Mouse (Mus musculus): ENCODE data around the gene Phactr1.

Phactr1 gene

DNA sequence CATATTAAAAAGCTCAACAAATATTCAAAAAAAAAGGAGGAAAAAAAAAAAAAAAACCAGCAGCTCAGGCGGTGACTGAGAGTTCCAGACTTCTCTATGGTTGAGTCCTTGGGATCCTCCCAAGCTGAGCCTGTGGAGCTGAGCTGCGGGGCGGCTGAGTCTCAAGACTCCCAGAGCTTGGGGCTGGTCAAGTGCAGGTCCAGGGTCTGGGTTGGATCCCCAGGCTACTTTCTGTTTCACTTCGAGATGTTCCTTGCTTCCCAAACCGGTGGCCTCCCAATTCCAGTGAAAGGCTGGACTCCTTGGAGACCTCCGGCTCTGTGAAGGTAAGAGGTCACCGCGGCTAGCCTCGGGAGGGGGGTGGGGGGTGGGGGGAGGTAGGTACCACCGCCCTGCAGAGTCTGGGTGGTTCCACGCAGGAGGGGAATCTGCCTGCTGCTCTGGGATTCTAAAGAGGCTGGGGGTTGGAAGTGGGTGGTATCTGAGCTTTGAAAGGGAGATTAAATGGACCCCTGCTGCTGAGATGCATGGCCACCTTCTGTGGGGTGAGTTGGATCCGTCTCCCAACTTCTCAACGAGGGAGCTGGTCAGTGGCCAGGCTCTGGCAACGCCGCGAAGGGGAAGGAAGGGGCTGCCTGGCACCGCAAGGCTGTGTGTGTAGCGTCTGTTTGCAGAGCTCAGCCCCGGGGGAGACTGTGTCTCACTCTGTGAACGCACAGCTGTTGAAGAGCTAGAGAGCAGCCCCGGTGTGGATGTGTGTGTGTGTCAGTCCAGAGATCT, 185.9 kb downstream of the Phactr1 start:
- DNase-seq (ENCODE audit: low spot score in 2 of 2) = peak; percentile 30

DNA sequence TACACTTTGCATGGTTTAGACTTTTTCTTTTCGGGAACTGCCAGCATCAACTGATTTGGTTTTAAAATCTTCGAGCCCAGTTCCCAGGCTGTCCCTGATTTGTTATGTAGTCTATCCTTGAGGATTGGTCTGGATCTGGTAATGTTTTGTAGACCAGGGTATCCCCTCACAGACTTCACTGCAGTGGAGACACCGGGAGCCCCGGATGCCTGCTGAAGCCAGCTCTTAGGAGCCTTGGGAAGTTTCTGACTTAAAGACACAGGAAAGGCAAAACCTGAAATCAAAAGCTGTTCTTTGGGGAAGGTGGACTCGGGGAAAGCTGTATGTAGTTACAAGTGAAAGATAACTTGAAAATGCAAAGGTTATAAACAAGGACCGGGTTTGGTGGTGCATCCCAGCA, 186.6 kb downstream of the Phactr1 start:
- peak in 1 of 2 experiments; percentile 9 for DNase-seq (ENCODE audit: low spot score in 2 of 2)

DNA sequence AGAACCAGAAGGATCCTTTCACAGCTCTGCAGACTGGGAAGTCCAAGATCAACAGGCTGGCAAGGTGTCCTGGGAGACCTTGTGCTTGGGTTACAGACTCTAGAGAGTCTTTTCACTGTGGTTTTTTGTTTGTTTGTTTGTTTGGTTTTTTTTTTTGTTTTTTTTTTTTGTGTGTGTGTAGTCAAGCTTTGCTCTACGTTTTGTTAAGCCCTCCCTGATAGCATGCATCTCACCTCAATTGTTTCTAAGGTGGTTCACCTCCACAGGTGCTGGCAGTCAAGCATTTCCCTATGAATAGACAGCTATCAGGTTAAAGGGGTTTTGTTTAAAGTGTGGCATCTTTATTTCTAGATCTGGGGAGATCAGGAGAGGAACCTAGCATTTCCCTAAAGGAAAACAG, 191.7 kb downstream of the Phactr1 start:
- DNase-seq (ENCODE audit: low spot score in 2 of 2) = no peak

DNA sequence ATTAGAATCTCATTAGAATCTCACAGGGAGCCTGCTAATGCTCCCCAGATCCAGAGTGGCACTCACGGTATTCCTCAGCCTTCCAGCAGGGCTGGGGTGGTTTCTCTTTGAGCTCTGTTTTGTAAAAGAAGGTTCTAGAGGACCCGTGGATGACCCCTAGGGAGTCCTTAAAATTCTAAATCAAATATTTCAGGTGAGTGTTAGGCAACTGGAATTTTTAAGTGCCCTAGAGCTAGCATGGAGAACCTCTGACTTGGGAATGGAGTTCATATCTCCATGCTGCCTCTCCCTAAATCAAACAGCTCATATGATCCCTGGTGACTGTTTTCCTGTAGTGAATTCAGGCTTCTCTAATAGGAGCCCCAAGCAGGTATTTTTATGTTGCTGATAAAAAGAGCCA, 197.9 kb downstream of the Phactr1 start:
- no peak for DNase-seq (ENCODE audit: low spot score in 2 of 2)

DNA sequence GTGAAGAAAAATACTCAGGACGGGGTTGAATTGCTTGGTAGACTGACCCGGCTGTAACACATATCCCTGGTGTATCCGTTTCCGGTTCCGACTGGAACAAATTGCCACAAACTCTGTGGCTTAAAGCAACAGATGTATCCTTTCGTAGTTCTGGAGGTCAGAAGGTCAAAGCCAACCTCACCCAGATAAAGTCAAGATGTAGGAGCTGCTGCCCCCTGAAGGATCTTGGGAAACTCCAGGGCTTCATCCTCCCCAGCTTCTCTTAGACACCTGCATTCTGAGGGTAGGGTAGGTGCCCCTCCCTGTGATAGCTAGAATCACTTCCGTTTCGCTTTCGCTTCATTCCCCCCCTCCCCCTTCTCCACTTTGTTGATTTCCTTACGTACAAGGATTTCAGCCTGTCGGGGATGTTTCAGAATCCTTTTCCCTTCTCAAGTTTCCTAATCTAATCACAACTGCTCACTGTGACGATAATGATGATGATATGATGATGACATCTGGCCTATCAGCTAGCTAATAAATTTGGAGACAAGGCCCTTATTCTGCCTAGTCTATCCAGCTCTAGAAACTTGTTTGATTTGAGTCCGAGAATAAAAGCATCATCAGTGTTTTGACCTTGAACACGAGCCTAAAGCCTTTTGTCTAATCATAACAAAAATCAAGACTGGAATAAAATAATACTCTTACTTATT, 203.8 kb downstream of the Phactr1 start:
- no peak for DNase-seq (ENCODE audit: low spot score in 2 of 2)

DNA sequence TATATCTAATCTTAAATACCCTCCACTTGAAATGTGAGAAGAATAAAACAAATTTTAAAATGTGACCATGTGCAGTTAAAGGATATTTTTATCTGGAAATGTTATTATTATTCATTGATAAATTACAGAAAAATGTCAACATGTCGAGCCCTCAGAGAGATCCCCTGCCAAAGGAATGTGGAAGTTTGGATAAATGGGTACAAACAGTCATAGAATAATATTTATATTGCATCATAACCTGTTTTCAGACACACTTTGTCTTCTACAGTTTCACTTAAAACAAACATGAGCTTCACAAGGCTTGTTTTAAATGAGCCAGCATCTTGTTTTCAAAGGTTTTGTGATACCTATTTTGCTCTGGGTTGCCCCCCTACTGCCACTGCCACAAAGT, 204.3 kb downstream of the Phactr1 start:
- DNase-seq (ENCODE audit: low spot score in 2 of 2) = no peak

DNA sequence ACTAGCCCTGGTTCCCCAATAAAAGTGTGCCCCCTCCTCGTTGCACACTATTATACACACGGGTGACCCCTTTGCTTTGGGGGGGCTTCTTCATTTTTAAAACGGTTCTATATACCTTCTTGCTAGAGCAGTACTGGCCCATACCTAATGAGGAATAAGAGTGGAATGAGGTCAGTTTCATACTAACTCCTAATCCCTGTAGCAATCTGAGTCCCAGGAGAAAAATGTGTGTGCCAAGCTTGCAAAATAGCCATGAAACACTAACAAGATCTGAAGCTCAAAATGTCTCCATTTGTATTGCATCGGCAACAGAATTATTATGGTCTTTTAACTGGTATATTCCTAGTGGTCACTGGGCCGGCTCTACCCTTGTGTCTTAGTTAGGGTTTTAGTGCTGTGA, 207.3 kb downstream of the Phactr1 start:
- no peak for DNase-seq (ENCODE audit: low spot score in 2 of 2)

DNA sequence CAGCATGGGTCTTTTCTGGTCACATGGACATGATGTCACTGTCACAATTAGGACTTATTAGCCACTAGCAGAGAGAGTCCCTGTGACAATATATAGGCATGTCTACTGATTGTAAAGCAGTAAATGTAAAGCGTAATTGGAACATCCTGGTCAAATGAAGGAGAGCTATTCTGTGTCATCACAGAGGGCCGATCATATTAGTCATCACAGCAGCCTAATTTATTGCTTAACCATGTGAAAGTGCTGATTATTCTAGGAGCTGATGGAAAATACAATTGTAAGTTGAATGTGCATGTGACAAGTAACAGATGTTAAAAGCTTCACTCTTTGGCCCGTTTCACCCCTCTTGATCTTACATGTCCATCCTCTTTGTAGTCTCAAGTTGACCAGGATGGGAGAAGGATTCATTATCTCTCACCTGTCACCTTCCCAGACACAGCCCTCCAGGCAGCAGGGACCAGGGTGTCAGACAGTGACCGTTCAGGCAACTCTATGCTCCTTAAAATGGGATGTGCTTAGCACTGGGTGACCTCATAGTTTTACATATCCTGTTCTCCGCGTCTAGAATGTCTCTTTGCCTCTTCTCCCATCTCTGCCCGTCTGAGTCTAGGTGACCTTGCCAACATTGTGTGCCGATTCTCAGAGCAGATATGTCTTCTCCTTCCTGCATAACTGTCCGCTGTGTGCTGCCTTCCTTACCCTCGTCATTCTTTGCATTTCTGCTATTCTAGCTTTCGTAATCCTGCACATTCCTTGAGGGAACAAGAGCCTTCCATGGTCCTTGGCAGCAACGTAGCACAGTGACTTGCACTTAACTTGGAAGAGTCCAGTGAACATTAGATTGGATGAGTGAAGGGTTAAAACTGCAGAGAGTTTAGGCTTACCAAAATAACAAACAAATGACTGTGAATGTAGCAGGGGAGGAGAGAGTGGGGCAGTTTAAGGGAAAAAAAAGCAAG, 209.4 kb downstream of the Phactr1 start:
- no peak for DNase-seq (ENCODE audit: low spot score in 2 of 2)

DNA sequence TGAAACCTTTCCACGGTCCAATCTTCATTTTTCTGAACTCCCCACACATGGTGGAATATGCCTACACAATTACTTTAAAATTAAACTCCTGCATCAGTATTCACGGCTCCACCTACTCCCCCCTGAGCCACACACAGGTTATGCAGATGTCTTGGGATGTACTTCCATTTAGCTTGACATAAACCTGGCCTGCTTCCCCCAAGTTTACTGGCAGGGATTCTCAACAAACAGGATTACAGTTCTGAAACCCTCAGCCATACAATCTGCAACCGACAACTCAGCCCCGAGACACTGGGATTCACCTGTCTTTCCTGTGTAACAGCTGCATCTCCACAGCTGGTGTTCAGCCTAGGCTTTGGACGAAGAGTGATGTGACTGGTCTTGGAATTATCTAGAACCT, 210.2 kb downstream of the Phactr1 start:
- no peak for DNase-seq (ENCODE audit: low spot score in 2 of 2)

DNA sequence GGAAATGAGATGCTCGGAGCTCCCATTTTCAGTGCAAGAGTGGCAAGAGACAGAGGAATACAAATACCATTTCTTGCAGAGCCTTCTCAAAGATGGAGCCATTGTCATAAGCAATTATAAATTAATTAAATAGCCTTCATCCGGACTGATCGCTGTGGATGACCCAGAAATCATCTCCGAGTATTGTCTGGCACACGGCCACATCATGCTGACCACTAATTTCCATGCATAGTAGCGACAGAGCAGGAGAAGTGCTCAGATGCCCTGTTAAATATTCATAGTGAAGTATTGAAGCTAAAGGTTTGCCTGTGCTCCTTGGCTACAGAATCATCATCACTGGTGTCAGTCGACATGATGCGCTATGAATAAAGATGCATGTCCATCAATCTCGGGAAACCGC, 213.6 kb downstream of the Phactr1 start:
- DNase-seq (ENCODE audit: low spot score in 2 of 2) = no peak

DNA sequence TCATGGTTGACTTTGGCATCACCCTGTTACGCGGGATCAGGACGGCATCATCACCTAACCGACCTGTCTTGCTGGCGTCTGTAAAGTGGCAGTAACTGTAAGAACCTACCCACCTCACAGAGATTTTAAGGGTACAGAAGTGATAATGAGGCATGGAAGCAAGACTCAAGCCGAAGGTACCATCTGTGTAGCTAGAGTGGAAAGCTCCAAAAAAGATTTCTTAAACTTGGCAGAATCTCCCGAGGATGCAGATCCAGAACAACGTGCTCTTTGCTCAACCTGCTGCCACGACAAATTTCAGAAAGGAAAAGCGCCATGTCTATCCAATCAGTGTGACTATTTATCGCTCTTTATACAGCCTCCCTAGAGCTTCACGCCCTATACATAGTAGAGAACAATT, 214.2 kb downstream of the Phactr1 start:
- no peak for DNase-seq (ENCODE audit: low spot score in 2 of 2)

DNA sequence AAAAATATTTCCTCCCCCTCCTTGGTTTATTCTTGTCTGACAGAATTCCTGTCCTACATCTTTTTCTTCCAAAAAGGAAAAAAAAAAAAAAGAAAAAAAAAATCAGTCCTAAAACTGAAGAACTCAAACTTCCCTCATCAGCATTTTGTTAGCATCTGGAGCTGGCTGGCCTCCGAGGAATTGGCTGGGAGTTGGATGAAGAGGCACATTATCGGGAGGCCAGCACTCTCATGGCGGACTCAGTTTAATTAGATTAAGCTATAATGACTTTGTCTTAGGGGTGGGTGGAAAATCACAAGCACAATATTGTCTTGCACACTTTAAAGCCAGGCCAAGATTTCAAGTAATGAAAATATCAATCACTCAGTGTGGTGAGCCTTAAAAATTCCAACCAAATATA, 215.6 kb downstream of the Phactr1 start:
- no peak for DNase-seq (ENCODE audit: low spot score in 2 of 2)

DNA sequence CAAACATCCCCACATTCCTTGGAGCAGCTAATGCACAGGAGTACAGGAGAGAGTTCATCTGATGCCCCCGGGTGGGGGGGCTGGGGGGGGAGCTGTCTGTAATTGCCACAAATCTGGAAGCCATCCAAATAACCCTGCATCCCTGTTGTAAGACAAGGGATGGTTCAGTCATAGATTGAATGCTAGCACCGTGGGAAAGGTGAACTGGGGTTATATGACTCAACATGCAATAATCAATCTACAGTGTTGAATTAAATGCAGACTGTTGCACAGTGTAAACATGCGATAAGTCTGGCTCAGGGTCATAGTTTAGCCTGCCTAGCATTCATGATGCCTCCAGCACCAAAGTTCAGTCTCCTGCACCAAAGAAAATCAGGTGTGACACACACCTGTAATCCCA, 219.2 kb downstream of the Phactr1 start:
- no peak for DNase-seq (ENCODE audit: low spot score in 2 of 2)

DNA sequence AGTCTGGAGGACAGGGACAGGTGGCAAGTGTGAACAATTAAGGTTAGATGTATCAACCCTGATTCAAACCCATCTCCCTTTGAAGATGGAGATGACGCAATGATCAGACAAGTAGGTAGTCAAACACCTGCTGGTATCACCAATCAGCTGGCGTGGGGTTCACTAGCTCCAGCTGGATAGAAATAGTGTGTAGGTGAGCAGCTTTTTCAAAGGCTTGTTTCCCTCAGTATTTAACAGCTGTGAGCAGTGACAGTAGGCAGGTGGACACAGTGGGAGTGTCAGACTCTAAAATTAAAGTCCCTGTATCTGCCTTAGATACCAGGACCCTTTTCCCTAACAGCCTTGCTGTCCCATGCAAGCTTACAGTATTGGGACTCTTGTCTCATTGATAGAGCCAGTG, 221.4 kb downstream of the Phactr1 start:
- DNase-seq (ENCODE audit: low spot score in 2 of 2) = no peak

DNA sequence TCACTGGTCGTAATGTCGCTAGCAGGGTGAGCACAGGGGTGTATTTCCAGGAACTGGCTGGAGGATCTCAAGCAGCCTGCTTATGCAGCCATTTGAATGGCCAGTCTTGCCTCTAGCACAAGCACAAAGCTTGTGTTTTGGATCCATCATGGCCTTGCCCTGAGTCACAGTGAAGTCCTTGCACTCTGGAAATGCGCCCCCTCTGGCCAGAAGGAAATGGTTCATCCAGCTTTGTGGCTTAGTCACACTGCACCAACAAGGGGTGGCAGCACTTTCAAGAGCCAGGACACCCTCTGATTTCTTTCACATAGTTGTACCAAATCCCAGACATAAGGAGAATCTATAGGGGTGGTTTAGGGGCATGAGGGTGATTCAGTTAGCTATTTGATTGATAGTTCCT, 222.4 kb downstream of the Phactr1 start:
- DNase-seq (ENCODE audit: low spot score in 2 of 2) = no peak

DNA sequence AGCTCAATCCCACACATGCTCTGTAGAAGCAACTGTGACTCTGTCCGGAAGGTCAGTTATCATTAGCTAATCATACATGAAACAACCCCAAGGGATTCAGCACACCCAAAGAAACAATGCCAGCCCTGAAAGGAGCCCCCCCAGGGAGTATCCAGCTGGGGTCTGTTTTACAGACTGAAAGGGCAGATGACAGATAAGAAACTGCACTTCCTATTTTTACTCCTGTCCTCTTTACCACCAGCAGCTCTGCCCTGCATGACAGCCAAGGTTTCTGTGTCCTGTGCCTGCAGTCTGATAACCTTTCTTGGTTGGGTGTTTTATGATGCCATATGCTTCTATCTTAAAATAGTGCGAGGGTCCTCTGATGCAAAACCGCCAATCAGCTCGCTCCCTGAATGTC, 225.4 kb downstream of the Phactr1 start:
- DNase-seq (ENCODE audit: low spot score in 2 of 2) = no peak

DNA sequence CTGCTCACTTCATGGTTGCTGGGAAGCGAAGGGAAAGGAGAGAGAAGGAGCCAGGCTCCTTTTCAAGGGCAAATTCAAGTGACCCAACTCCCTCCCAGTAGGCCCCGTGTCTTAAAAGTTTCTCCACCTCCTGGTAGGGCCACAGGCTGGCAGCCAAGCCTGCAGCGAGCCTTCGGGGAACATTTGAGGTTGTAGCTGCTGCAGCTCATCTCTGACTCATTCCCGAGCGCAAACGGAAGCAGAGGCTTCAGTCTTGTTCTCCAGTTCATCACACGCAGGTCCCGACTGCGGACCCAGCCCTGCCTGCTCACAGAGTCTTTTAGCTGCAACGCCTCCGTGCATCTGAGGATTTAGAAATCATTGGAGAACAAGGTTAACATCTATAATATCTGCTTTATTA, 226.6 kb downstream of the Phactr1 start:
- no peak for DNase-seq (ENCODE audit: low spot score in 2 of 2)

DNA sequence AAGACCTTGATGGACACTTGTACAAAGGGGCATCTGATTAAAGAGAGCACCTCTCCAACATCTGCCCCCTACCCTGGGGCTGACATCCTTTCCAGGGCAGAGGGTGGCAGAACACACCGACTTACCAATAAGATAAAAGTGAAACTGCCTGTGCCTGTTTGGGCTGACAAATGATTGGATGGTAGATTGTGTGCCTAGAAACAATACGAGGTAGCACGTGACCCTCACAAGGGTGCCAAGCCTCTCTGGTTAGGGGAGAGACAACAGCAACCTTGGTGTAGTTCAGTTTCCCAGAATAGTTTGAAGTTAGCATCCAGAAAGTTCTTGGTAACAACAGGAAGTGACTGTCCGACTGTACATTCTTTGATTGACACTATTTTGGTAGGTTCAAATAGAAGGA, 234.7 kb downstream of the Phactr1 start:
- DNase-seq (ENCODE audit: low spot score in 2 of 2) = no peak

DNA sequence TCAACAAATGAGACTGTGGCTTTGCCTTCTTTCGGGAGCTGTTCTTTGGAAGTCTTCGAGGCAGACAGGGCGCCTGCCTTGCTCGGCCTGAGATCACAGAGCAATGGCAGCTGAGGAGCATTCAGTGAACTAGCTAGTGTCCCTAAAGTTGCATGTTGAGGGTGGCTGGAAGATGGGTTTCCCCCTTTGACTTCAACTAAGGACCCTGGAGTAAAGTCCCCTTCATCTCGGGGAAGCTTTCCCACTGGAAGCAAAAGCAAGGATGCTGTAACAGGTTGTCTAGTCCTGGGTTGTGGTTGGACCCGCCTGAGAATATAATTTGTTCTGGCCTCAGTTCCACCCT, 235.4 kb downstream of the Phactr1 start:
- DNase-seq (ENCODE audit: low spot score in 2 of 2) = no peak

DNA sequence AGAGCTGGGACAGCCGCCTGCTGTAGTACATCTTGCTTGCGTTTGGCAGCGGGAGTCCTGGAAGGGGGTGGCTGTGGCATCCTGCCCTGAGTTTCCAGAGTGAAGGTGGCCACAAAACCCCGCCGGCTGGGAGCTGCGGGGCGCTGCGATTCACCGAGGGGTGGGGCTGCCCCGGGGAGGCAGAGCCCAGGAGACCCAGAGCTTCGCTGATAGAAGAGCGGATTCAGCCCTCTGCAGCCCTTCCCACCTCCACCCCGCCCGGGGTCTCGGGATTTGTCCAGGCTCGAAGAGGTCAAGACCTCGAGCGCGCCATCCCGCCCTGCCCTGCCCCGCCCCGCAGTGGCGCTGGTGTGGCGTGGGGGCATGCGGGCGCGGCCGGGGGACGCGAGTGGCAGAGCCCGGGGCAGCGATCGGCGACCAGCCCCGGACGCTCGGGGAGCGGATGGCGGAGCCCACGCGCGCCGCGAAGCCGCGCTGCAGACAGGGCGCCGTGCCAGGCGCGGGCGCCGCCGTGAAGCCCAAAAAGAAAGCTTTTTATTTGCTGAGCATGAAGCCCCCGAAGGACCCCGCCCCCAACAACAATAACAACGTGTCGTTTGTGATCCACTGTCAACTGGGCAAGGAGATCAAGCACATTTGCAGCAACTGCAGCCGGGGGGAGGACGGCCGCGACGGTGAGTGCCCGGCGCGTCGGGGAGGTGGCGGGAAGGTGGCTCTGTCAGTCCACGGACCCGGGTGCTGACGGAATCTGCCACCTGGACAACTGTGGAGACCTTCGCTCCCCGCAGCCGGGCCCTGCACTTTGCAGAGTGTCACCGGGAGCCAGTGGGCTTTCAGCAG, 236.0 kb downstream of the Phactr1 start:
- peak; percentile 8 to 21 for DNase-seq (ENCODE audit: low spot score in 2 of 2)

DNA sequence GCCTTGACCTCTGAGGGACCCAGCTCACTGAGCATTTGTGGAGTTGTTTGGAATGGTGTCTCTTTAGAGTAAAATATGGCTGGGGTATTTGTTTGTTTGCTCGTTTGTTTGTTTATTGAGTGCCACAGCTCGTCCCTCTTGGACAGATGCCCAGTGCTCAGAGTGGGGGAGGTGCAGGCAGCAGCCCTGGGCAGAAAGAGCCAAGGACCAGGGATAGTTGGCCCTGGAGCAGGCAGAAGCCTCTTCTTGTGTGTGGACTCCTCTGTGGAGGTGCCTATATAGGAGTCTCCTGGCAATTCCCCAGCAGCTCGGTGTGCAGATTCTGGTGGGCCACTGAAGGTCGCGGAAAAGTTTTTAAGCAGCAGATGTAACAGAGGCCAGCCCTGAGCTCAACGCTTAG, 236.8 kb downstream of the Phactr1 start:
- no peak for DNase-seq (ENCODE audit: low spot score in 2 of 2)

DNA sequence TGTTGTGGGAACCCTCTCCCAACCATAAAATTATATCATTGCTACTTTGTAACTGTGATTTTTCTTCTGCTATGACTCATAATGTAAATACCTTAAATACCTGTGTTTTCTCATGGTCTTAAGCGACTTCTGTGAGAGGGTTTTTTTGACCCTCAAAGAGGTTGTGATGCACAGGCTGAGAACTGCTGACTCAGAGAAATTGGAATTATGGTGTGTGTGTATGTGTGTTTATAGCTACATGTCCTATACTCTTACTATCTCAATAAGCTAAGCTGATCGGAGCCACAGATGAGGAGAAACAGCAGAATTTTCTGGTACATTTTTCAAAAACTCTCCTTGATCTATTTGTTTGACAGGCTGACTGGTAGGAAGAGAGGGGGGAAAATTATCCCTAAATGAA, 239.6 kb downstream of the Phactr1 start:
- no peak for DNase-seq (ENCODE audit: low spot score in 2 of 2)

All from urinary bladder, adult 18-20 months (tissue).